Mouse (Mus musculus): ENCODE measurements at regions not wholly inside any gene's neighbourhood (a gene's known extent, or its start where the extent isn't known, plus 50 kb on each side); places are given as distances from the start of the nearest gene placed in this dataset.

- 51% methylated on average over 2 of the region's 2 CpGs for WGBS
- Histone ChIP-seq H3K9me3 (replicated peaks; ENCODE audit: control insufficient read depth, low read length) (no peaks in the 10 kb centered on the region), H3K4me1 (ENCODE audit: control insufficient read depth, insufficient read depth) (no peaks in the 10 kb centered on the region), H3K27ac (ENCODE audit: low read depth) (no peak overlapping the region), H3K36me3 (replicated peaks; ENCODE audit: control insufficient read depth, insufficient read depth, low read length) (no peaks in the 10 kb centered on the region), H3K27me3 (ENCODE audit: control insufficient read depth, insufficient read depth, low read length) (peaks cover 15% of the 10 kb centered on the region), H3K9ac (replicated peaks; ENCODE audit: low read depth, low read length) (no peak overlapping the region), H3K4me3 (ENCODE audit: low read depth, low read length) (no peak overlapping the region), H3K4me2 (ENCODE audit: low read depth, low read length) (no peak overlapping the region)
- DNase-seq (ENCODE audit: low spot score) (no peak), ATAC-seq (ENCODE audit: insufficient read depth, low read depth) (no peak)
- TF ChIP-seq CTCF (IDR thresholded peaks at IDR 0.05; ENCODE audit: low read depth): no peak
- no peak for TF ChIP-seq EP300 (IDR thresholded peaks at IDR 0.05; ENCODE audit: low read depth)
Measured at GRCm38 (mm10) chr9:61675366-61675765, 239.0 kb downstream of the Rplp1 start.

GRCm38 (mm10) chr9:61673575-61674203 lies 240.7 kb downstream of the Rplp1 start:
- Histone ChIP-seq H3K27me3 (ENCODE audit: control insufficient read depth, insufficient read depth, low read length) (peaks cover 15% of the 10 kb centered on the region), H3K4me1 (ENCODE audit: control insufficient read depth, insufficient read depth) (peaks cover 10% of the 10 kb centered on the region), H3K27ac (ENCODE audit: low read depth) (no peak overlapping the region), H3K4me2 (ENCODE audit: low read depth, low read length) (no peak overlapping the region), H3K9ac (replicated peaks; ENCODE audit: low read depth, low read length) (no peak overlapping the region), H3K36me3 (replicated peaks; ENCODE audit: control insufficient read depth, insufficient read depth, low read length) (no peaks in the 10 kb centered on the region), H3K9me3 (replicated peaks; ENCODE audit: control insufficient read depth, low read length) (no peaks in the 10 kb centered on the region), H3K4me3 (ENCODE audit: low read depth, low read length) (no peak overlapping the region)
- DNase-seq (ENCODE audit: low spot score): no peak
- TF ChIP-seq EP300 (IDR thresholded peaks at IDR 0.05; ENCODE audit: low read depth): no peak
- TF ChIP-seq CTCF (IDR thresholded peaks at IDR 0.05; ENCODE audit: low read depth): no peak
- WGBS: 76% methylated on average over 16 of the region's 16 CpGs
- no peak for ATAC-seq (ENCODE audit: insufficient read depth, low read depth)

- WGBS: 72% methylated on average over 4 of the region's 4 CpGs
- ATAC-seq (ENCODE audit: insufficient read depth, low read depth): no peak
- Histone ChIP-seq H3K36me3 (replicated peaks; ENCODE audit: control insufficient read depth, insufficient read depth, low read length) (no peaks in the 10 kb centered on the region), H3K9me3 (replicated peaks; ENCODE audit: control insufficient read depth, low read length) (no peaks in the 10 kb centered on the region), H3K27ac (ENCODE audit: low read depth) (no peak overlapping the region), H3K9ac (replicated peaks; ENCODE audit: low read depth, low read length) (no peak overlapping the region), H3K4me2 (ENCODE audit: low read depth, low read length) (no peak overlapping the region), H3K4me1 (ENCODE audit: control insufficient read depth, insufficient read depth) (peaks cover 17% of the 10 kb centered on the region), H3K4me3 (ENCODE audit: low read depth, low read length) (no peak overlapping the region), H3K27me3 (ENCODE audit: control insufficient read depth, insufficient read depth, low read length) (peaks cover 15% of the 10 kb centered on the region)
- DNase-seq (ENCODE audit: low spot score): no peak
- TF ChIP-seq EP300 (IDR thresholded peaks at IDR 0.05; ENCODE audit: low read depth) (no peak), CTCF (IDR thresholded peaks at IDR 0.05; ENCODE audit: low read depth) (no peak)
Measured at GRCm38 (mm10) chr9:61670986-61671385, 243.4 kb downstream of the Rplp1 start.

GRCm38 (mm10) chr9:61669729-61670520 lies 244.4 kb downstream of the Rplp1 start:
- Histone ChIP-seq H3K36me3 (replicated peaks; ENCODE audit: control insufficient read depth, insufficient read depth, low read length) (no peaks in the 10 kb centered on the region), H3K27me3 (ENCODE audit: control insufficient read depth, insufficient read depth, low read length) (peaks cover 17% of the 10 kb centered on the region; the same call in 1 of the 2 replicates), H3K27ac (ENCODE audit: low read depth) (no peak overlapping the region), H3K4me2 (ENCODE audit: low read depth, low read length) (peak overlapping the region; percentile 24; the same call in 1 of the 2 replicates), H3K9me3 (replicated peaks; ENCODE audit: control insufficient read depth, low read length) (no peaks in the 10 kb centered on the region), H3K9ac (replicated peaks; ENCODE audit: low read depth, low read length) (no peak overlapping the region), H3K4me3 (ENCODE audit: low read depth, low read length) (no peak overlapping the region), H3K4me1 (ENCODE audit: control insufficient read depth, insufficient read depth) (peaks cover 21% of the 10 kb centered on the region)
- 15% methylated on average over 10 of the region's 10 CpGs for WGBS
- no peak for TF ChIP-seq EP300 (IDR thresholded peaks at IDR 0.05; ENCODE audit: low read depth)
- no peak for TF ChIP-seq CTCF (IDR thresholded peaks at IDR 0.05; ENCODE audit: low read depth)
- DNase-seq (ENCODE audit: low spot score) (no peak), ATAC-seq (ENCODE audit: insufficient read depth, low read depth) (no peak)

GRCm38 (mm10) chr9:61668723-61669122 lies 245.6 kb downstream of the Rplp1 start:
- Histone ChIP-seq H3K4me3 (ENCODE audit: low read depth, low read length) (no peak overlapping the region), H3K9ac (replicated peaks; ENCODE audit: low read depth, low read length) (no peak overlapping the region), H3K4me2 (ENCODE audit: low read depth, low read length) (no peak overlapping the region), H3K4me1 (ENCODE audit: control insufficient read depth, insufficient read depth) (peaks cover 21% of the 10 kb centered on the region), H3K9me3 (replicated peaks; ENCODE audit: control insufficient read depth, low read length) (no peaks in the 10 kb centered on the region), H3K36me3 (replicated peaks; ENCODE audit: control insufficient read depth, insufficient read depth, low read length) (no peaks in the 10 kb centered on the region), H3K27me3 (ENCODE audit: control insufficient read depth, insufficient read depth, low read length) (peaks cover 23% of the 10 kb centered on the region; the same call in 1 of the 2 replicates), H3K27ac (ENCODE audit: low read depth) (no peak overlapping the region)
- WGBS: 81% methylated on average over 8 of the region's 8 CpGs
- no peak for DNase-seq (ENCODE audit: low spot score)
- TF ChIP-seq EP300 (IDR thresholded peaks at IDR 0.05; ENCODE audit: low read depth) (no peak), CTCF (IDR thresholded peaks at IDR 0.05; ENCODE audit: low read depth) (no peak)
- ATAC-seq (ENCODE audit: insufficient read depth, low read depth): no peak
